ENCODE assay signal across 11 mouse cellular contexts in the genomic region with DNA sequence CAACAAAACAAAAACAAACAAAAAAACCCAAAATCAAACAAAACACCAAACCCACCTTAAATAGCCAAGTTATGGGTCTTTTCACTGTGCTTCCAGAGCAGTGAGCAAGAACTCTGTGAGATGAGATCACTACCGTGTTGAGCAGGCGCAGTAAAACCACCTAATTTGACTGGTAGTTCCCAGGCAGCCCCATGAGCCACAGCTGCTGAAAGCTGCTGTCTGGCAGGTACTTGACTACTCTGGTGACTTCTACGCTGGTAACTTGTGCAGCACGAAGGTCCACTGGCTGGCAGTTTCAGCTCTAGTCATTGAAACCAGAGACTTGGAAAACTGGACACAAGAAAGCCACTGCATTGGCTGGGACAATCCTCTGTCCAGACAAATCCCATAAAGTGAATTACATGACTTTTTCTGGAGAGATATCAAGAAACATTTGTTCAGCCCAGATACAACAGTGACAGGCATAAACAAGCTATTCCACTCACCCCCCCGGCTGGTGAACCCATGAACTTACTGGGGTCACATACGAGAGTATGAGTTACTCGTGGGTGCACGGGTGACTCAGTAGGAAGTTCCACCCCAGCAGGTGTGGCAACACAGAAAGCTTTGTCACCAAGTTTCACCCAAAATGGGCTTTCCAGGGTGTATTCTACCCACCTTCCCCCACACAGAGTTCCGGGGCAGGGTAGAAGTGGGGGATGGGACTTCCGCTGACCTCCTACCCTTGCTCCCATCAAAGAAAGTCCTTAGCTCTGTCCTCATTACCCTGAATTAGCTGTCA. TPM values are rescaled to one million over a fixed set of nuclear protein-coding genes. Genes with fewer than 3 reads are reported as not detected.
DNase-seq lines count a peak whose midpoint lies in the region; ATAC-seq and TF ChIP-seq lines count a peak whose summit lies in the region.
"Had no signal": no experiment of that assay in that cellular context is flagged by ENCODE, and none has a peak within 500 bp of the region (broad histone marks: within the 10 kb centered on the region; RNA-seq: fewer than 3 reads in every experiment).

No protein-coding gene starts in this region.

- TF ChIP-seq CTCF in small intestine, adult 2 months (IDR thresholded peaks at IDR 0.05; ENCODE audit: extremely low read depth, insufficient read length, insufficient replicate concordance, low read depth, low read length), result no peak

- H3K4me1 ChIP-seq in small intestine, adult 2 months (ENCODE audit: control insufficient read depth, insufficient read depth, insufficient read length, low read length), result no peaks in the 10 kb centered on the region
- no peaks in the 10 kb centered on the region for H3K4me1 ChIP-seq in heart, embryonic 12.5 days (replicated peaks)
- H3K4me1 ChIP-seq in kidney, embryonic 15.5 days, result 0 out of 2 replicates have a peak, but pooled peaks cover 3% of the 10 kb centered on the region
- H3K4me1 ChIP-seq: midbrain, embryonic 10.5 days had no signal

- peak; percentile 77 for ATAC-seq in activated CD4-positive, CD25-positive, alpha-beta regulatory T cell, adult 4 months
- ATAC-seq in heart, embryonic 12.5 days (ENCODE audit: insufficient number of reproducible peaks, low FRiP score), result no peak
- no peak for ATAC-seq in kidney, embryonic 15.5 days (replicated peaks; ENCODE audit: low FRiP score)

- 55% methylated on average over 10 of the region's 10 CpGs for WGBS in small intestine, adult 2 months
- 65% methylated on average over 10 of the region's 10 CpGs for WGBS in heart, embryonic 12.5 days
- 43% methylated on average over 10 of the region's 10 CpGs for WGBS in kidney, embryonic 15.5 days

- peak; percentile 11 for DNase-seq in urinary bladder, postnatal 14 days (ENCODE audit: low spot score)
- no peak for DNase-seq in urinary bladder, postnatal 10 days (ENCODE audit: low spot score)
- DNase-seq in layer of hippocampus, adult 11-12 months (ENCODE audit: low spot score), result no peak
- no peak for DNase-seq in adrenal gland, postnatal 4 days (ENCODE audit: low spot score in 2 of 2)
- DNase-seq: cerebellum, adult 11-12 months had no signal

- no peaks in the 10 kb centered on the region for H3K9me3 ChIP-seq in heart, embryonic 12.5 days (replicated peaks)
- H3K9me3 ChIP-seq in kidney, embryonic 15.5 days (replicated peaks), result no peaks in the 10 kb centered on the region
- H3K9me3 ChIP-seq: midbrain, embryonic 10.5 days had no signal

- H3K4me3 ChIP-seq in small intestine, adult 2 months (ENCODE audit: low read depth, low read length), result no peak overlapping the region
- H3K4me3 ChIP-seq in heart, embryonic 12.5 days, result no peak overlapping the region
- no peak overlapping the region for H3K4me3 ChIP-seq in kidney, embryonic 15.5 days (replicated peaks)
- H3K4me3 ChIP-seq: midbrain, embryonic 10.5 days had no signal

- no peak overlapping the region for H3K4me2 ChIP-seq in heart, embryonic 12.5 days
- no peak overlapping the region for H3K4me2 ChIP-seq in kidney, embryonic 15.5 days
- H3K4me2 ChIP-seq: hindbrain, embryonic 14.5 days had no signal

- H3K9ac ChIP-seq in heart, embryonic 12.5 days, result no peak overlapping the region
- H3K9ac ChIP-seq in kidney, embryonic 15.5 days, result no peak overlapping the region
- H3K9ac ChIP-seq: hindbrain, embryonic 14.5 days had no signal

- H3K36me3 ChIP-seq in small intestine, adult 2 months (ENCODE audit: control insufficient read depth, insufficient read depth, low read length), result no peaks in the 10 kb centered on the region
- H3K36me3 ChIP-seq in heart, embryonic 12.5 days, result no peaks in the 10 kb centered on the region
- H3K36me3 ChIP-seq in kidney, embryonic 15.5 days, result no peaks in the 10 kb centered on the region
- H3K36me3 ChIP-seq: midbrain, embryonic 10.5 days had no signal

- H3K27ac ChIP-seq in small intestine, adult 2 months (ENCODE audit: insufficient read depth, low read depth, low read length), result peak overlapping the region; percentile 44
- no peak overlapping the region for H3K27ac ChIP-seq in heart, embryonic 12.5 days (ENCODE audit: poor library complexity, severe bottlenecking)
- no peak overlapping the region for H3K27ac ChIP-seq in kidney, embryonic 15.5 days
- H3K27ac ChIP-seq: hindbrain, embryonic 14.5 days; midbrain, embryonic 10.5 days had no signal

- TF ChIP-seq POLR2A in small intestine, adult 2 months (IDR thresholded peaks at IDR 0.05; ENCODE audit: low read depth, low read length), result no peak

- peaks cover 3% of the 10 kb centered on the region; the same call in 1 of the 2 replicates for H3K27me3 ChIP-seq in small intestine, adult 2 months (ENCODE audit: control insufficient read depth, insufficient read depth, low read length)
- no peaks in the 10 kb centered on the region for H3K27me3 ChIP-seq in heart, embryonic 12.5 days (replicated peaks)
- H3K27me3 ChIP-seq in kidney, embryonic 15.5 days, result no peaks in the 10 kb centered on the region

RNA-seq across cellular contexts. Expression of gene Fbxo11, which starts 47.0 kb away (rescaled TPM):
- polyA plus RNA-seq in activated CD4-positive, CD25-positive, alpha-beta regulatory T cell, adult 4 months (2017; shearing (Covaris generic)), result 10 to 100 TPM; 15.5 to 24.3 TPM
- polyA plus RNA-seq in small intestine, adult 2 months (2012; rRNA removed), result 4.2 and 14.4 TPM in 2 replicates
- 10 to 100 TPM; 74.0 to 76.3 TPM for total RNA-seq in adrenal gland, postnatal 4 days (2021)
- polyA plus RNA-seq in heart, embryonic 12.5 days (2016; fragmentation: Nextera tagmentation; extraction: Ambion mirVana), result 13.3 and 16.0 TPM in 2 replicates
- polyA plus RNA-seq in kidney, embryonic 15.5 days (2015; fragmentation: Nextera tagmentation; extraction: Ambion mirVana), result 15.9 and 16.4 TPM in 2 replicates
